Mouse (Mus musculus) neural tube, embryonic 13.5 days (tissue): ENCODE data around the gene Ctdspl. TPM values are rescaled to one million over a fixed set of nuclear protein-coding genes. Genes with fewer than 3 reads are reported as not detected.

Experiments
- ATAC-seq: fragments of 200-750 bp; cut with Nextera tagmentation; 2 replicates; pipeline ENCODE4 v1.8.0; 2017; ENCODE audit warnings: low read depth, mild to moderate bottlenecking, moderate TSS enrichment, moderate library complexity
- H3K27ac ChIP-seq: fragments of 300-500 bp; sonication (generic); replicated peaks from 2 replicates; pipeline ENCODE4 v1.5.1; 2015; ENCODE audit warnings: moderate library complexity, mild to moderate bottlenecking, inconsistent platforms
- H3K27me3 ChIP-seq: fragments of 300-500 bp; sonication (generic); 2 replicates; pipeline ENCODE4 v1.6.1; 2015; ENCODE audit warnings: mild to moderate bottlenecking, inconsistent platforms
- H3K36me3 ChIP-seq: fragments of 300-500 bp; sonication (generic); 2 replicates; pipeline ENCODE4 v1.6.1; 2015; ENCODE audit warnings: mild to moderate bottlenecking, inconsistent platforms
- H3K4me1 ChIP-seq: fragments of 300-500 bp; sonication (generic); replicated peaks from 2 replicates; pipeline ENCODE4 v1.6.1; 2015; ENCODE audit warnings: inconsistent platforms
- H3K4me2 ChIP-seq: fragments of 300-500 bp; sonication (generic); 2 replicates; pipeline ENCODE4 v1.6.1; 2015; ENCODE audit warnings: inconsistent platforms, mild to moderate bottlenecking, moderate library complexity
- H3K4me3 ChIP-seq: fragments of 300-500 bp; sonication (generic); 2 replicates; pipeline ENCODE4 v1.5.1; 2015; ENCODE audit warnings: mild to moderate bottlenecking, inconsistent platforms
- H3K9ac ChIP-seq: fragments of 300-500 bp; sonication (generic); 2 replicates; pipeline ENCODE4 v1.6.1; 2015; ENCODE audit warnings: moderate library complexity, mild to moderate bottlenecking, inconsistent platforms
- H3K9me3 ChIP-seq: fragments of 300-500 bp; sonication (generic); 2 replicates; pipeline ENCODE4 v1.6.1; 2016; ENCODE audit warnings: inconsistent platforms
- WGBS: fragments of 180-500 bp; shearing (Covaris S2); methylation state at CpG from one replicate; pipeline ENCODE4 v1.1.7; 2015; 5-methylcytosine and 5-hydroxymethylcytosine counted together
- polyA plus RNA-seq: library from polyadenylated mRNA; unstranded; fragments of >200 nt; fragmentation: Nextera tagmentation; extraction: Ambion mirVana; gene quantifications from 2 replicates; pipeline ENCODE4 v1.2.1, GENCODE M21; 2015

Gene Ctdspl
- polyA plus RNA-seq, 1 experiment from 2014 or later, result 6.8 TPM

DNA sequence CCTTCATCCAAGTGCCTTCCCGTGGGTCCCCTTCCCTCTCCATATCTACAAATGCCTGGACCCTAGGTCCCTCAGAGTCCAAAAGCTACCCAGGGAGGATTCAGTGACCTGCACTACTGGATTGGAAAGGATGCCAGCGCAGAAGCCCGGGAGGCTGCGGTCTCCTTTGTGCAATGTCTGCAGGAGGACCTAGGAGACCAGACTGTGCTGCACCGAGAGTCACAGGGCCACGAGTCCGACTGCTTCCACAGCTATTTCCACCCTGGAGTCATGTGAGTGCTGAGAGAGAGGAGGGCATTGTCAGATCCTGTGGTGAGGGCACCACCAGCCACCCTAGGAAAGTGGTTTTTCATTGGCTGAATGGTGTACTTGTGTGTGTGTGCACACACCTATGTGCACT lies 132.0 kb downstream of the Ctdspl start:
- no peak overlapping the region for H3K27ac ChIP-seq
- no peaks in the 10 kb centered on the region for H3K36me3 ChIP-seq
- H3K4me1 ChIP-seq, result peaks cover 3% of the 10 kb centered on the region
- no peak overlapping the region for H3K4me2 ChIP-seq
- peaks cover 9% of the 10 kb centered on the region; the same call in 1 of the 2 replicates for H3K27me3 ChIP-seq
- WGBS, result 83% methylated on average over 7 of the region's 7 CpGs
- no peaks in the 10 kb centered on the region for H3K9me3 ChIP-seq
- no peak for ATAC-seq
- no peak overlapping the region for H3K4me3 ChIP-seq
- no peak overlapping the region for H3K9ac ChIP-seq

DNA sequence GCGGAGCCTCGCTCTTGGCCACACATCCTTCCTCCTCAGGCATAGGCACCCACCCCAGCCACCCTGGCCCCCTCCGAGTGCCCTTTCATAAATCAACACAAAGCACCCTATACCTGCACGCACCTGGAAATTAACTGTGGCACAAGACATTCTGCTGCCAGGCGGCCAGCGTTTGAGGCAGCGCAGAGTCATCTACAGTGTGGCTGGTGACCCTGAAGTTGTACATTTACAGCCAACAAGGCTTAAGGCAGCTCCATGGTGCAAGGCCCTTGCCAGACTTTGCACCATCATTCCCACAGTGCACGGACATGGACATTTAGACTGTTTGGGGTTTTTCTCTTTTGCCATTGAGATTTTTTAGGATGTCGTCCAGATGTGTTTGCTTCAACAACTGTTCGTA lies 134.4 kb downstream of the Ctdspl start:
- 92% methylated on average over 10 of the region's 10 CpGs for WGBS
- Histone ChIP-seq H3K4me3 (no peak overlapping the region), H3K4me1 (no peaks in the 10 kb centered on the region), H3K36me3 (no peaks in the 10 kb centered on the region), H3K9me3 (no peaks in the 10 kb centered on the region), H3K27me3 (no peaks in the 10 kb centered on the region), H3K4me2 (no peak overlapping the region), H3K27ac (no peak overlapping the region), H3K9ac (no peak overlapping the region)
- no peak for ATAC-seq

DNA sequence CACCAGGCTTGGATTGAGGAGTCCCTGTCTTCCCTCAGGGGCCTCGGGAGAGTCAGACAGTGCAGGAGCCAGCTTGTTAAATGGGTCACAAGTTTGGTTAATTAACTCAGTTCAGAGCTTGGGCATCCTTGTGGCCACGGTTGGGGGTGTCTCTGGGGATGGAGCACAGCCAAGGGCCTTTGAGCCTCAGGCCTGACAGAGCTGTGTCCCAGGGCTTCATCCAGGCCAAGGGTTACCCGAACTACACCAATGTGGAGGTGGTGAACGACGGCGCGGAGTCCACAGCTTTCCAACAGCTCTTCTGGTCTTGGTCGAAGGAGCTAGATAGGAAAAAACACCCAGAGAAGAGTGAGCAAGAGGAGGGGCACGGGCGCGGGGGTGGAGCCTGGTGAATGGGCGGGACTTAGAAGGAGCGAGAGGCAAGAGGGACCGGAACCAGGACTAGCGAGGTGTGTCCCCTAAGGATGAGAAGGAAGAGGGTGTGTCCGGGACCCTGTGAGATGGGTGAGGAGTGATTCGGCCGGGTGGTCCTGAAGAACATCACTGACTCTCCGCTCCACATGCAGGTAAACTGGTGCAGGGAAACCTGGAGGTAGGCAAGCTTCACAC lies 136.9 kb downstream of the Ctdspl start:
- H3K36me3 ChIP-seq, result no peaks in the 10 kb centered on the region
- no peaks in the 10 kb centered on the region for H3K9me3 ChIP-seq
- H3K4me2 ChIP-seq, result no peak overlapping the region
- H3K27ac ChIP-seq, result no peak overlapping the region
- H3K9ac ChIP-seq, result no peak overlapping the region
- 37% methylated on average over 19 of the region's 19 CpGs for WGBS
- no peak for ATAC-seq
- 0 out of 2 replicates have a peak, but pooled peaks cover 5% of the 10 kb centered on the region for H3K27me3 ChIP-seq
- no peak overlapping the region for H3K4me3 ChIP-seq
- no peaks in the 10 kb centered on the region for H3K4me1 ChIP-seq

DNA sequence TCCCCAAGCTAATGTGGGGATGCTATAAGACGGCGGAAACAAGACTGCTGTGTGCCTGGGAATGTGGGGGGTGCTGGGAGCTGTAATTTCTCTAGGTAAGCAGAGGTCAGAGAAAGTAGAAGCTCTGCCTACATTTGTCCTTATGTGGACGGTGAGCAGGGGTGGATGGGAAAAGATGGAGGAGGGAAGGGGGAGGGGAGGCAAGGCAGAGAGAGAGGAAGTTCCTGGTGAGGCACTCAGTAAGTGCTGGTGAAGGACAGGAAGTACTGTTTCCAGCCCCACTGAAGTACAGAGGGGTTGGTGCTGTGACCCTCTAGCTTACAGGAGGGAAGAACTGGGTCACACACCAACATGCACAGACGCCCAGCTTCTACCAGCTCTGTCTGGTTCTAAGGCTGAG lies 138.0 kb downstream of the Ctdspl start:
- 0 out of 2 replicates have a peak, but pooled peaks cover 5% of the 10 kb centered on the region for H3K27me3 ChIP-seq
- no peak for ATAC-seq
- H3K4me2 ChIP-seq, result no peak overlapping the region
- no peak overlapping the region for H3K4me3 ChIP-seq
- H3K36me3 ChIP-seq, result no peaks in the 10 kb centered on the region
- H3K27ac ChIP-seq, result no peak overlapping the region
- 72% methylated on average over 4 of the region's 4 CpGs for WGBS
- no peaks in the 10 kb centered on the region for H3K4me1 ChIP-seq
- no peaks in the 10 kb centered on the region for H3K9me3 ChIP-seq
- no peak overlapping the region for H3K9ac ChIP-seq

DNA sequence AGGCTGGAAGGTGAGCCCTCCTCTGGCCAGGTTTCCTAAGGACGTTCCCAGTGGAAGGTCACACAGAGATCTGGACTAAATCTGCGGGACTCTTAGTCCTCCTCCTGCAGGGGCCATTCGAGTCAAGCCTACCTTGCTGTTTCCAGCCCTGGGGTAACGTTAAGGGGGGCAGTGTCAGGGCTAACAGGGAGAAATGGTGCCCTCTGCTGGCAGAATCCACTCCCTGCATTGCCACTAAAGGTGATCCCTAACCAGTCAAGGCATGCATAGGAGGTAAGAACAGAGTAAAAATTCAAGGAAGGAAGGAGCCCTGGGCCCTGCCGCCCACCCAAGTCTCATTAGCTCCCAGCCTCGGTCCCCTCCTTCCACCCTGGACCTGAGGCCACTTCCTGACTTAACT lies 141.3 kb downstream of the Ctdspl start:
- 0 out of 2 replicates have a peak overlapping the region, but pooled peaks have one; percentile 34 for H3K9ac ChIP-seq
- WGBS, result 4% methylated on average over 6 of the region's 6 CpGs
- H3K36me3 ChIP-seq, result peaks cover 15% of the 10 kb centered on the region
- no peaks in the 10 kb centered on the region for H3K4me1 ChIP-seq
- no peak overlapping the region for H3K4me3 ChIP-seq
- no peaks in the 10 kb centered on the region for H3K9me3 ChIP-seq
- H3K27me3 ChIP-seq, result 0 out of 2 replicates have a peak, but pooled peaks cover 5% of the 10 kb centered on the region
- no peak overlapping the region for H3K4me2 ChIP-seq
- H3K27ac ChIP-seq, result no peak overlapping the region
- ATAC-seq, result 0 out of 2 replicates have a peak, but pooled peaks have one; percentile 26

DNA sequence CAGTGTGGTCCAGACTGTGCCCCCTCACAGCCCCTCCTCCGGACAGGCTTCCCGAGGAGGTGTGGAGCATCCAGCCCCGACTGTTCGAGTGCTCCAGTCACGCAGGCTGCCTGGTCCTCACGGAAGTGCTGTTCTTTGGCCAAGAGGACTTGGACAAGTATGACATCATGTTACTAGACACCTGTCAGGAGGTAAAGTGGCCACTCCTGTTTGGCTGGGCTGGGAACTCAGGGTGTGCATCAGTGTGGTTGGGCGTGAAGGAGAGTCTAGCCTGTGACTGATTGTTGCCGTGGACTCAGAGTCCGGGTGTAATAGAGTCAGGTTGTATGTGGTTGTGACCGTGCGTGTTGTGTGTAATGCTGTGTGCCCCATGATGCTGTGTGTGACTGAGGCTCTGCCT lies 142.0 kb downstream of the Ctdspl start:
- Histone ChIP-seq H3K27me3 (0 out of 2 replicates have a peak, but pooled peaks cover 5% of the 10 kb centered on the region), H3K4me2 (no peak overlapping the region), H3K9ac (no peak overlapping the region), H3K27ac (no peak overlapping the region), H3K4me1 (no peaks in the 10 kb centered on the region), H3K4me3 (no peak overlapping the region), H3K9me3 (no peaks in the 10 kb centered on the region), H3K36me3 (peaks cover 21% of the 10 kb centered on the region)
- ATAC-seq, result no peak
- 88% methylated on average over 11 of the region's 11 CpGs for WGBS

DNA sequence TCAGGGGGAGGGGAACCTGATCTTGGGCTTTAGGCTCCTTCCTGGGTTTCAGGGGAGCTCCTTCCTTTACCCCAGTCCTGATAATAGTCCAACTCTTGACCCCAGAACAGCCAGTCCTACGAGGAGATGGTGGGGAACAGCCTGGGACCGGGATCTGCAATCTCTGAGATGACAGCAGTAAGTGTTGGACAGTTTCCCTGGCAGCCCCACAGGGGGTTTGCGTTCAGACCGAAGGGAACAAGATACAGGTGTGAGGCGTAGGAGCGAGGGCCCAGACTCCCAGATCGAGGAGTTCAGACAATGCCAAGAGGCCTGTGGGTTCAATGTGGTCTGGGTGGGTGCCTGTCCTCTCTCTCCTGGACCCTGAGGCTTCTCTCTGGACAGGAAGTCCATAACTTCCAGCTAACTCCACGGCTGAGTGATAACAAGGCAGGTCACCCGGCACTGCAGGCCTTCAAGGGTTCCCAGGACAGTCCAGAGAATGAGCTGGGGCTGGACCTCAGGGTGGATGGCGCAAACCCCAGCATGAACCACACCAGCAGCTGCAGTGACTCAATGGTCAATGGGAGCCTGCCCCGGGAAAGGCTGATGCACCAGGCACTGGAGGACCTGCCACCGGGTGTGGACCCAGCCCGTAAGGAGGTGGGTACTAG lies 144.0 kb downstream of the Ctdspl start:
- Histone ChIP-seq H3K27ac (no peak overlapping the region), H3K4me1 (no peaks in the 10 kb centered on the region), H3K9ac (no peak overlapping the region), H3K9me3 (no peaks in the 10 kb centered on the region), H3K4me2 (no peak overlapping the region), H3K27me3 (0 out of 2 replicates have a peak, but pooled peaks cover 5% of the 10 kb centered on the region), H3K4me3 (no peak overlapping the region), H3K36me3 (peaks cover 41% of the 10 kb centered on the region)
- 82% methylated on average over 13 of the region's 13 CpGs for WGBS
- no peak for ATAC-seq

DNA sequence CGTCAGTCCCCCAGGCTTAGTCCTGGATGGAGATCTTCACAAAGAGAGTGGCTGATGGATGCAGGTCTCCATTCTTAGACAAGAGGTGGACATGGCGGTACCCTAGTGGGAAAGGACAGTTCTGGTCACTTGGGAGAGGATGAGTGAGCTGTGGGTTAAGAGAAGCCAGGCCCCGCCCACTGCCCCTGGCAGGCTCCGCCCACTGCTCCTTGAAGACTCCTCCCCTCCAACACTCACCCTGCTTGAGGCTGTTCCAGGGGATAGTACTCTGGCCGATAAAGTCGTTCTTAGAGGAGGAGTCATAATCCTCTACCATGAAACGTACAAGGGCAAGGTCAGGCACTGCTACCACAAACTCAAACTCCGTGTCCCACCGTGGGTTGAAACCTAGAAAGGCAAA lies 145.5 kb downstream of the Ctdspl start:
- no peak for ATAC-seq
- WGBS, result 82% methylated on average over 9 of the region's 9 CpGs

DNA sequence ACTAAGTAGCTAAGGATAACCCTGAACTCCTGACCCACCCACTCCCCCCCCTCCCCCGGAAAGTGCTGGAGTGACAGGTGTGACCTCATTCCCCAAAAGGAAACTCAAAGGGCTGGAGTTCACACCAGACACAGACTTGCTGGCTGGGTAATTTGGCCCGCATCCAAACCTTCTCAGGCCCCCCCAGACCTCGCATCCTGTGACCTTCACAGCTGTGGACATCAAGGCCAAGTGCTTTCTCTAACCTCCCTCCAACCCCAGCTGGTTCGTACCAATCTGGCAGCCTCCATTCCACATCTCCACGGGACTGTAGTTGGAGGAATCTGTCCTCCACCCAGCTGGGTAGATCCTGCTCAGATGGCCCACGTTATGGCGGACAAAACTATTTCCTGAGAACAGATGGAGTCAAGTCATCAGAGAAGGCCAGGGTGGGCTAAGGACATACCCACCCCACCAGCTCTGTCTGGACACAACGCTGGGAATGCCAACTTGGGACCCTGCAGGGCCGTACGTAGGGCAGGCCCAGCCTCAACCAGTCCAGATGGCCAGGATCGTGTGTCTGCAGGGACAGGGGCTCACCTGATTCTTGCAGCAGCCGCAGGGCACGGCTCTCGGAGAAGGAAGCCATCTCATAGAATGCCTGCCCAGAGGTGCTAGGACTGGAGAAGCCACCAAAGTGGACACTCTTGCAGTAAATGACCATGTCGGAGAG lies 147.1 kb downstream of the Ctdspl start:
- H3K36me3 ChIP-seq, result peaks cover 61% of the 10 kb centered on the region
- 82% methylated on average over 15 of the region's 15 CpGs for WGBS

More for the DNA sequence above, 145.5 kb downstream of the Ctdspl start:
- H3K9ac ChIP-seq, result no peak overlapping the region
- no peaks in the 10 kb centered on the region for H3K4me1 ChIP-seq
- H3K27ac ChIP-seq, result no peak overlapping the region
- H3K36me3 ChIP-seq, result peaks cover 51% of the 10 kb centered on the region
- H3K27me3 ChIP-seq, result 0 out of 2 replicates have a peak, but pooled peaks cover under 1% of the 10 kb centered on the region
- no peak overlapping the region for H3K4me3 ChIP-seq
- no peaks in the 10 kb centered on the region for H3K9me3 ChIP-seq
- no peak overlapping the region for H3K4me2 ChIP-seq

DNA sequence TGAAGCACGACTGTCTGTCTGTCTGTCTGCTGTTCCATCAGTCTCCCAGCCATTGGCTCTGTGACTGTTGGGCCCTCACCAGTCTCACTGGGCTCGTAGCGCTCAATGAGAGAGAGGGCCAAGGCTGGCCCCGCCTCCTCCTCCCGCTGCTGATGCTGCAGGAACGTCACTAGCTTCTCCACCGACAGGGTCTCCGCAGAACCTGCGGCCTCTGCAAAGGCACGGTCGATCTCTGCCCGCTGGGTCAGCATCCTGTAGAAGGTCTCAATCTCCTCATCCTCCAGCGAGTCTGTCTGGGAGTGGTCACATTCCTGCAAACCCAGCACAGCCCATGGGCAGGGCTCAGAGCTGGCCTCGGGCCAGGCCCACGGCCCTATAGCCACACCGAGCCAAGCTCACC lies 149.4 kb downstream of the Ctdspl start:
- 77% methylated on average over 16 of the region's 16 CpGs for whole genome bisulfite sequencing
- no peaks in the 10 kb centered on the region for H3K27me3 ChIP-seq
- H3K4me2 ChIP-seq, result no peak overlapping the region
- no peak overlapping the region for H3K27ac ChIP-seq
- H3K9ac ChIP-seq, result no peak overlapping the region
- peaks cover 77% of the 10 kb centered on the region for H3K36me3 ChIP-seq
- no peaks in the 10 kb centered on the region for H3K9me3 ChIP-seq
- ATAC-seq, result no peak
- no peaks in the 10 kb centered on the region for H3K4me1 ChIP-seq
- H3K4me3 ChIP-seq, result no peak overlapping the region

More for the DNA sequence above, 147.1 kb downstream of the Ctdspl start:
- Histone ChIP-seq H3K27ac (no peak overlapping the region), H3K9ac (no peak overlapping the region), H3K4me2 (no peak overlapping the region), H3K9me3 (no peaks in the 10 kb centered on the region), H3K4me3 (no peak overlapping the region), H3K27me3 (no peaks in the 10 kb centered on the region), H3K4me1 (no peaks in the 10 kb centered on the region)
- no peak for ATAC-seq

DNA sequence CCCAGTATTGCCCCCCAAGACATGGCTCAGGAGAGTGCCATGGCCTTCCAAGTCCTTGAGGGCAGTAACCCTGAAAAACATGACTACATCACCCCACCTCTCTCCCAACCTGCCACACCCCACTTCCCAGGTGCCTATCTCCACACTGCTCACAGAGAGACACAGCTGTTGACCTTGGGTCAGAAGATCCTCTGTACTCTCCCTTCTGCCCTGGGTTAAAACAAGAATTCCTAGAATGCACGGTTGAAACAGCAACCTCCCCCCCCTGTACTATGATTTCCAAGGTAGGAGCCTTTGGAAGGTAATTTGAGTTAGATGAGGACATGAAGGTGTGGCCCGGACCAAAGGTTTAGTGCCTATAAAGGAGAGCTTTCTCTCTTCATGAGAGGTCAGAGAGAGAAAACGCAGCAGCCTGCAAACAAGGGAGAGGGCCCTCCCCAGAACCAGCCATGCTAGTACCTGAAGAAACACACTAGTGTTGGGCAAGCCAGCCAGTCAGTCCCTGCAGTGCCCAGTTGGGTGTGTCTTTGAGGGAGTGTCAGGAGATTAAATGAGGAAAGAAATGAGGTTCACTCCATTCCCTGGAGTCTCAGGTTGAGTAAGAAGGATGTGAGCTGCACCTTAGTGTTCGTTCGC lies 153.9 kb downstream of the Ctdspl start:
- H3K9ac ChIP-seq, result no peak overlapping the region
- H3K27ac ChIP-seq, result no peak overlapping the region
- ATAC-seq, result no peak
- H3K4me2 ChIP-seq, result no peak overlapping the region
- peaks cover 24% of the 10 kb centered on the region for H3K4me1 ChIP-seq
- WGBS, result 77% methylated on average over 5 of the region's 5 CpGs
- no peaks in the 10 kb centered on the region for H3K9me3 ChIP-seq
- H3K27me3 ChIP-seq, result no peaks in the 10 kb centered on the region
- no peak overlapping the region for H3K4me3 ChIP-seq
- H3K36me3 ChIP-seq, result peaks cover 45% of the 10 kb centered on the region

DNA sequence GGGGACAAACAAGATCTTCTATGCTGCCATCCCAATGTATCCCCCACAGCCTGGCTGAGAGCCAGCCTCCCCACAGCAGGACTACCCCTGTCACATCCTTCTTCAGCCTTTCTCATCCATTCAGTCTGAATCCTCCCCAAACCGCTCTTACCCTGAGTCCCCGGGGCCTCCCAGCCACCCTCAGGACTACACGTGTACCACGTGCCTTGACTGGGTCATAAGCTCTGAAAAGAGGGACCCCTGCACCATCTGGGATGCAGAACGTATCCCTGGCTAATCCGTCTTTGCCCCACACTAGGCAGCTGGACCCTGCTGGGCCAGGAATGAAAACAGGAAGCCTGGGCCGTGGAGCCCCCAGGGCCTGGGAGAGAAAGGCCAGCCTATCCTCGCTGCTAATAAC lies 155.8 kb downstream of the Ctdspl start:
- Histone ChIP-seq H3K4me3 (no peak overlapping the region), H3K4me2 (no peak overlapping the region), H3K27ac (peak overlapping the region; percentile 85), H3K27me3 (no peaks in the 10 kb centered on the region), H3K4me1 (peaks cover 38% of the 10 kb centered on the region), H3K9ac (0 out of 2 replicates have a peak overlapping the region, but pooled peaks have one; percentile 22), H3K36me3 (peaks cover 33% of the 10 kb centered on the region), H3K9me3 (no peaks in the 10 kb centered on the region)
- ATAC-seq, result peak; percentile 86
- WGBS, result 4% methylated on average over 8 of the region's 8 CpGs
